Mouse (Mus musculus) gastrocnemius, postnatal 10 days (tissue): ENCODE results near the gene Gm19345. TPM values are rescaled to one million over a fixed set of nuclear protein-coding genes. Genes with fewer than 3 reads are reported as not detected.

Experiments used
- DNase-seq: peaks from one replicate; pipeline ENCODE4 v3.0.0; 2021; ENCODE audit warnings: mixed read lengths
- long read RNA-seq, 2 experiments: library from polyadenylated mRNA; stranded (forward); transcript quantifications; one replicate each; pipeline ENCODE4 v2.0.0; 2021
- total RNA-seq, 2 experiments: library from RNA; stranded (reverse); gene quantifications; 2 replicates each; pipeline ENCODE4 v1.2.3; 2021

The Gm19345 gene
- total RNA-seq: not detected
- long read RNA-seq, experiment 1: 0 reads
- long read RNA-seq, experiment 2: 0 reads

DNA sequence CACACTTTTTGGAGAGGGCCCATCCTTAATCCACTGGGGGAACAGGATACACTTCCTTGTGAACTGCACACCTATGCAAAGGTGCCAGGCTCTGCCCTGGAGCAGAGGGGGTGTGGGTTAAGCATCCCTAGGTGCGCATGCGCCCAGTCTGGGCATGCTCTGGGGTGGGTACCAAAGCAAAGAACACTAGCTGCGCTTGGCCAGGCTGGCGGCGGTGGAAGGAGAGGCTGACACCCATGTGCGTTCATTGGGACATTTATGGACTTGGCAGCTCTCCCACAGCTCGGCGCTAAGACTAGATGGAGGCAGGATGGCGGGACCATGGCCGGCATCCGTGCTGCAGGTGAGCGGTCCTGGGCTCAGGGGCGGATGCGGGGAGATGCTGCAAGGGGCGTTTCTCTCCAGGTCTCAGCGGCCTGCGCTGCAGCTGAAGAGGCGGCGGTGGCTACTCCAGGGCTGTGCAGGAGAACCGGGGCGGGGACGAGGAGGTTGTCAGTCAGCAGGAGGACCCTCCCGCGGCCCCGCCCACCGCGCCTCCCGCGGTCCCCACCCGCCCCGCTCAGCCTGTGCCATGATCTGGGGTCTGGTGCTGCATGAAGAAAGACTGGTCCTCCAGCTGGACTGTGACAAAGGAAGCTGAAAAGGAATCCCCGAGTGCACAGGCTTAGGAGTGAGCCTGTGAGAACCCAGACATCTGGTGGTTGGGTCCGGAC, at the start of gene Gm19345:
Gene Gm19345, plus strand, starts transcription at position 146 of the 713 bp plus-strand sequence.
- no peak for DNase-seq

DNA sequence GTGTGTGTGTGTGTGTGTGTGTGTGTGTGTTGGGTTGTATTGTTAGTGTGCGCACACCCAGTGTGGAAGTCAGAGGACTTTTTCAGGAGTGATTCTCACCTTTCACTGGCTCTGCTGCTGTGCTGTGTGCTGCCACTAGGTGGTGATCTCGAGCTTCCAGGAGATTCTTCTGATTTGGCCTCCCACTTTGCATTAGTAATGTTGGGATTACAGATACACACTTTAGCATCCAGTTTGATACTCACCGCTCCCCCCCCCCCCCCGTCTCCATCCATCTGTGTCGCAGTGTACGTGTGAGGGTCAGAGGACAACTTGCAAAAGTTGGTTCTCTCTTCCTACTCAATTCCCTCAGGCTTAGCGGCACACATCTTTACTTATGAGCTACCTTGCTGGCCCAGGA, 48.8 kb upstream of the Gm19345 start:
- peak; percentile 78 for DNase-seq

DNA sequence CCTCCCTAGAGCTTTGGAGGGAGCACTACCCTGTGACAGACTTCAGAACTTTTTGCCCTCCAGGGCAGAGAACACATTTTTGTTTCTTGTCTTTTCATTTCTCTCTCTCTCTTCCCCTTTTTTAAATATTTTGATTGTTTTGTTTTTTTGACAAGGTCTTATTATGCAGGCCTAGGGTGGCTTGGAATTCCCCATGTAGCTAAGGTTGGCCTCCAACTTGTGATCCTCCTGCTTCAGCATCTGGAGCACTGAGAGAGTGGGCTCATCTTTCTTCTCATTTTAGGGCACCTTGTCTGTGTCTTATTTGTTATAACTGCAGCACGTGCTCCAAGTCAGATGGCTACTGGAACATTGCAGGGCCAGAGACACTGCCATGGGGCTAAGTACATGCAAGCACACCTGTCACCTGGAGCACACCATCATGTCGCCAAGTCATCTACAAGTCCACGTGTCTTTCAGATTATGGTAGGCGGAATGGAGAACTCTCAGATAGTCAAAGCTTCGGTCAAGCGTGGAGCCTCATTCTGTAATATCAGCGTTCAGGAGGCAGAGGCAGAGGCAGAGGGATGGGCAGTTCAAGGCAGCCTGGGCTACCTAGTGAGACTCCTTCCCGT, 45.3 kb upstream of the Gm19345 start:
- no peak for DNase-seq

DNA sequence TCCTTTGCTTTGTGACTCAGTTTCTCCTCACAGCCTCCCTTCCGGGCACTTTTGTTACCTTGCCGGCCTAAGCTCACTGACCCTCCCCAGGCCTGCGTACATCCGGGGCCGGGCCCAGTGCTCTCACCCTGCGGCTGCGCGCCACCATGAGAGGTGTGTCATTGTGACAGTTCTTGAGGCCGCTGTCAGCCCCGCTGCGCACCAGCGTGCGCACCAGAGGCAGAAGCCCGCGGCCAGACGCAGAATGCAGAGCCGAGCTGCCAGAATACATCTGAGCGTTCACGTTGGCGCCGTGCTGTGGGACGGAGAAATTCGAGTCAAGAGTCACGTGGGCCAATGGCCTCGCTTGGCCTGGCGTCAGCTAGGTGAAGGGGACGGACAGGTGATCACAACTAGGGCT, 42.4 kb upstream of the Gm19345 start:
- no peak for DNase-seq

DNA sequence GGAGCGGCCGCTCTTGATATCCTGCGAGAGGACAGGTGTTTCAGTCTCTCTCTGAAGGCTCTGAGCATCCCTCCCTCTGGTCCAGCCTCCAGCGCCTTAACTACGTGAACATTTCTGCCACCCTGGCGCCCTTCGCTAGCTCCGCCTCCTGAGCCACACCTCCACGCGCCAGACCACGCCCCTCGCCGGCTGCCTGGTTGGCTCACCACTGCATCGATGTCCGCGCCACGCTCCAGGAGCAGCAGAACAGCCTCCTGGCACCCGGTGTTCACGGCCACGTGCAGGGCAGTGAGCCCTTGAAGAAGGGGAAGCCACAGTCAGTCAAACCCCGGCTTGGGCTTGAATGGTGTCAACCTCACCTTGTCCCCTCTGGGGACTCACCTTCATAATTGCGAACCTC, 40.7 kb upstream of the Gm19345 start:
- DNase-seq: peak; percentile 66

DNA sequence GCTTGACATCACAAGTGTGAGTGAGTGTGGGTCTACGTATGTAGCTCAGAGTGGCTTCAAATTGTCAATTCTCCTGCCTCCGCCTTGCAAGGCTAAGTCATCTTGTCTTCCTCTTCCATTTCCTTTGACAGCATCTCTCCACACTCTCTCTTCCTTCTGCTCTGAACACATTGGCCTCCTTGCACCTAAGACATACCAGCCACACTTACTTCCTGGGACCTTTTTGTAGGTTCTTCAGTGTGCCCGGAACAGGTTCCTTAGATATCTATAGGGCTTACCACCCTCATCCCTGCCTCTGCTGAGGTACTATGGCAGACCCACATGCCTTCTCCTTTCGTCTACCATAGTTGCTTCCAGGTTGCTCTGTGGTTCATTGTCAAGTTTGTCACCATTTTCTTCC, 38.6 kb upstream of the Gm19345 start:
- DNase-seq: no peak

DNA sequence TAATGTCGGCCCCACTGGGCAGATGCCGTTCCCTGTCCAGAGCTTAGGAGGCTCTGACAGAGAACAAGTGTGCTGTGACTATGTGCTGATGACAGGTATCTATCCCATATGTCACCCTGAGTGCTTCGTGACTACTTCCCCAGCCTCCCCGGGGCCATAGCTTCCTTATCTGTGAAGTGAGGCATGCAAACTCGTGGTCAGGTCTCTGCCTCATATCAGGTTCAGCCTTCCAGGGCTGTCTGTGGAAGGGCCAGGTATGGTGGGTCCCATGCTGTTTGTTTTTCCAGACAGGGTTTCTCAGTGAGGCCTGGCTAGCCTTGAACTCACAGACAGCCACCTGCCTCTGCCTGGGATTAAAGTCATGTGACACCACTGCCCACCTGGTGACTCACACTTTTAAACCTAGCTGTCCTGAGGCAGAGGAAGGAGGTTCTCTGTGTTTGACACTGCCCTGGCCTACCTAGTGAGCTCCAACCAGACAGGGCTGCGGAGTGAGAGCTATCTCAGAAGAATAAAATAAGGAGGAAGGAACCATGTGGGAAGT, 38.2 kb upstream of the Gm19345 start:
- no peak for DNase-seq

DNA sequence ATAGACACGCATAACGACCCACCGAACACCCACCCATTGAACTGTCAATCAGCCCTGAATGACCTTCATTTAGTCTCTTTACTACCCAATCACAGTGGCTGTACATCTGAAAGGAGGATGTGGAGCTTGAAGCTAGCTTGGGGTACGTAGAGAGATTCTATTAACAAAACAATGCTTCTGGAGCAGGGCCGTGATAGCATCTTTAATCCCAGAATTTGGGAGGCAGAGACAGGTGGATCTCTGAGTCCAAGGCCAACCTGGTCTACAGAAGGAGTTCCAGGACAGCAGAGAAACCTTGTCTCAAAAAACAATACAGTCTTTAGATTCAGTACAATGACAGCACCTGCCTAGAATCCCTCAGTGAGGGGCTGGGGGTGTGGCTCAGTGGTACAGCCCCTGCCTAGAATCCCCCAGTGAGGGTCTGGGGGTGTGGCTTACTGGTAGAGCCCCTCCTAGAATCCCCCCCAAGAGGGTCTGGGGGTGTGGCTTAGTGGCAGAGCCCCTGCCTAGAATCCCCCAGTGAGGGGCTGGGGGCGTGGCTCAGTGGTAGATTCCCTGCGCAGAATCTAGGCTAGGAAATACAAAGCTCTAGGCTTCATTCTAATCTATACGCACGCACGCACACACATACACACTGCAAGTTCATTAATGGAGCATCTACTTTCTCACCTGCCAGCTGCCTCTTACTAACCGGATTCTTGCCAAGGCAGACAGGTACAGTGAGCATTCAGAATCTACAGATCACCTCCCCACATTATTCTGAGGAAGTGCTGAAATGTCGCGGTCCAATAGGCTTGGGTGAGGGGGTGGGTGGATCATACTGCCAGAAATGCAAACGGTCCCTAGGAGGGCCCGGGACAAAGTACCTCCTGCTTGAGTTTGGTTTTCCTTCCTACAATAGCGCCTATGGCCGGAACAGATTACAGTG, 36.2 kb upstream of the Gm19345 start:
- no peak for DNase-seq

DNA sequence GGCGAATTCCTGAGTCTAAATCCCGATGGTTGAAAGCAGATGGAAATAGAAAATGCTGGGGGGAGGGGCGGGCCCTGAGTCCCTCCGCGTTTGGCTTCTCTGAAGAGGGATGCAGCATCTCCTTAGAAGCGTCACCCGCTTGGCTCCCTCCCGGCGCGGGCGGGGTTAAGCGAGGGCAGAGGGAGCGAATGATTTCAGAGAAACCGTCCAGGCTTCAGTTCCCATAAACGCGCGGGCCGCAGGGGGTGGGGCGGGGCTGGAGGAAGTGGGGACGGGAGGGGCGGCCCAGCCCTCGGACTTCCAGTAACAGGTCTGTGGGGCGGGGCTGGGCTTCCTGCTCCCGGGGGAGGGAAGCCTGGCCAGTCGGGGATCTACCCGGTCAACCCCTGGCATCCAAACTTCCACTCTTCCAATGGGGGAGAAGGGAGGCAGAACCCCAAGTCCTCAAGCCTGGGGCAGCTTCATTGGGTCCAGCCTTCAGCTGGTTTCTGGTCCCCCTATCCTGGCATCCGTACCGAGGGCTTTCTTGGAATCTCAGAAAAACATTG, 35.5 kb upstream of the Gm19345 start:
- DNase-seq: peak; percentile 85

DNA sequence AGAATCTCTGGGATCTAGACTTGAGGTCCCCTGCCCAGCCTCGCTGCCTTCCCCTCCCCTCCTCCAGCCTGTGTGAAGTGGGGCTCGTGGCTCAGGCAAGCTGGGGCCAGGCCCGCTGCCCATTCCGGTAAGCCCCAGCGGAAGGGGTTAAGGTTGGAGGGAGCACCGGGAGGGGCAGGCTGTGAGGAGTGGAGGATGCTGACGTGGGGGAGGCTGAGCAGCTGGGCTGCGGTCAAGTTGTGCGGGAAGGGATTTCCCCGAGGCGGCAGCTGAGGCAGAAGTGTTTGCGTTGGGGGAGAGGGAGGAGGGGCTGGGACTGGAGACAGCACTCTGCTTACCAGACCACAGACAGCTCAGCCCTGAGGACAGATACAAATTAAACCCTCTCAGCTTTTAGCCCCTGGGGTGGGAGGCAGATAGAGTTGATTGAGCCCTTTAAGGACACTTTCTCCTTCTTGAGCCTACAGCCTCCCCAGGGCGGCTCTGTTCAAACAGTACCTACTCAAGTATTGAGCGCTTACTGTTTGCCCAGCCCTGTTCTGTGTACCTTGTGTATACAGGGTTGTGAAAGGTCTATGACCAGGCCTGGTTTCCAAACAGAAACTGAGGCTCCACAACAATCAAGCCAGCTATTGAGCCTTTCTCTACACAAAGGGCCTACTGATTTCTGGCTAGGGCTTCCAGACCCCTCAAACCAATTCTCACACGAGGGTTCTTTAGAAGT, 34.3 kb upstream of the Gm19345 start:
- peak; percentile 56 for DNase-seq

DNA sequence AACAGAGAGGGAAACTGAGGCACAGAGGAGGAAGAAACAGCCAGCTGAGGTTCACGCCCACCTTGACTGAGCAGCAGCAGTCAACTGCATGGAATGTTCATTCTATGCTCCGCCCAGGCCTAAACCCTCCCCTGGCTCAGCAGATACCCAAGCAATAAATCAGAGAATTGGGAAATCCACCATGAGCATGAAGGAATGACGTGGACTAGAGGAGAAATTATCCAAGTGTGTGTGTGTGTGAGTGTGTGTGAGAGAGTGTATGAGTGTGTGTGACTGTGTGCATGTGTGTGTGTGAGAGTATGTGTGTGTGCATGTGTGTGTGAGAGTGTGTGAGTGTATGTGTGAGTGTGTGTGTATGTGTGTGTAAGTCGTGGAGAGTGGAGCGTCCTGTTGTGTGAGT, 33.4 kb upstream of the Gm19345 start:
- no peak for DNase-seq

DNA sequence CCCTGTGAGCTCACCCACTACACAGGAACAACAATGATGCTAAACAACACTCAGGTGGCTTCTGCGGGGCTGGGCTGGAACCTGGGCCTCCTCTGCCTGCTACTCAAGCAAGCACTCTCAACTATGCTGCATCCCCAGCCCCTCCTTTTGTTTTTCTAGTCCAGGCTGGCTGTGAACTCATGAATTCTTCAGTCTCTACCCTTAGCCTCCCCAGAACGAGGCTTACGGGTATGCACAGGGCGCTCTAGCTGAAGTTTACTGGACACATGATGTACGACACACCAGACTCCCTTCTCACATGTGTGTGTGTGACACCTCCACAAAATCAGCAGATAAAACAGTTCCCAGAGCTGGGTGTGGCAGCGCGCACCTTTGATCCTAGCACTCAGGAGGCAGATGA, 32.9 kb upstream of the Gm19345 start:
- no peak for DNase-seq

DNA sequence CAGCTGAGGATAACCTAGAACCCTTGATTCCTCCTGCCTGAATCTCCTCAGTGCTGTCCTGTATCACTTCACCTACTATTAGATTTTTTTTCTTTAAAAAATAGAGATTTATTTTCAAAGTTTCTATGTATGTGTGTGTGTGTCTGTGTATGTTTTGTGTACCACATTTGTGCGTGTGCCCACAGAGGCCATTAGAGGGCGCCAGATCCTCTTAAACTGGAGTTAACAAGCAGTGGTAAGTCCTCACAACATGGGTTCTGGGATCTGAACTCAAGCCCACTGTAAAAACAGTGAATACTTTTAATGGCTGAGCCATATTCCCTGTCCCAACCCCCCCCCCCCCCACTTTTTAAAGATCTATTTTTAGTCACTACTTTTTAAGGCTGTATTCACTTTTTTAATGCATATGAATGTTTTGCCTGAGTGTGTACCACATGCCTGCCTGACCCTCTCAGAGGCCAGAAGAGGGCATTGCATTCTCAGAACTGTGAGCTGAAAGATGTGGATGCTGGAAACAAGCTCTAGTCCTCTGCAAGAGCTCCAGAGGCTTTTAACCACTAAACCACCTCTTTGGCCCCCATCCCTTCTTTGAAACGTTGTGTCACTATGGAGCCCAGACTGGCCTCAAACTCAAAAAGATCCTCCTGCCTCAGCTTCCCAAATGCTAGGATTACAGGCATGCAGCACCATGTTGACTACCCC, 31.3 kb upstream of the Gm19345 start:
- no peak for DNase-seq

DNA sequence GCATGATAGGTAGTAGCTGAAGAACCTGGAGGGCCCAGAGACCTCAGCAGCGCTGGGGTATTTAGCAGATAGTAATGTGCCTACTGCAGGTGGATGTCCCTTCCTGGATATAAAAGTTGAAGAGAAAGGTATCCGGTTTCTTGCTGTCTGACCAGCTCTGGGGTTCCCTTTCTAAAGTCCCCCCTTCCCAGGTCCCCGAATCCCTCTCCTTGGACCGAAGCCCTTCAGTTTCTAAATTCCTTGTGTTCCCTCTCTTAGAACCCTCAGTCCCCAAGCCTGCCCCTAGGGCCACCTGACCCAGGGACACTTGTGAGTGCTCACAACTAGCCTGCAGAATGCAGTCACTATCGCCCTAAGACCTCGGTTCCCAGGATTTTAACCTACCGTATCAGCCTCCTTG, 30.2 kb upstream of the Gm19345 start:
- no peak for DNase-seq

DNA sequence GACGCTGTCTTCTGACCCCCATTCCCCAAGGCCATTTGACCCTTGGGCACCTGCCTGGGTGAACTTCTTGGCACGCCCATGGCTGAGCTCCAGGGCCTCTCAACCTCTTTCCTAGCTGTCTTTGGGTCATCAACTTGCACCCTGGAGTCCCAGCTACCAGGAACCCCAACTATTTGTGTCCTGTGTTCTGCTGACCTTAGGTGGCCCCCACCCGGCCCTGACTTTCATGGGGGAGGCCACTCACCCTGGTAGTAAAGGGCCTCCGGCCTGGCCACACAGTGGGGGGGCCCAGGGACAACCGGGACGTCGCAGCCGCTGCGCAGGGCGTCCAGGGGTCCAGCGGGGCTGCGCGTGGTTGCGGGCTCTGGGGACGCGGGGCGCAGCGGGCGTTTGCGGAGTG, 29.6 kb upstream of the Gm19345 start:
- peak; percentile 39 for DNase-seq

DNA sequence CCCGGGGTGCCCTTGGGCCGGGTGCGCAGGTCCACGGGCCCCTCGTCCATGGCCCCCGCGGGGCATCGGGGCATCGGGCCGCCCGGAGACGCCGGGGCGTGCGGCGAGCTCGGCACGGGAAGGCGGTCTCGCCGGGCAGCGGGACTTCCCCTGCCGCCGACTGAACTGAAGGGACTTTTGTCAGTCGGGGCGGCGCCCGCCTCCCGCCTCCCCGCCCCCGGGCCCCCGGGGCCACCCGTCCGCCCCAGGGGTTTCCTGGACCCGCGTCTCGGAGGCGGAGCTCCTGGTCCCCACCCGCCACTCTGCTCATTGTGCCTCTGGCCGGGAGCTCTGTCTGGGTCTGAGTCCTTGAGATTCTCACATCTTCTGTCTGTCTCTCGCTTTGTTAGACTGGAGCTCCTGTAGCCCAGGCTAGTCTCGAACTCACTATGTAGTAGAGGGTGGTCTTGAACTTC, 29.2 kb upstream of the Gm19345 start, which contains the start of gene Bcl3:
Gene Bcl3, minus strand, starts transcription at position 167 of the 455 bp plus-strand sequence.
- peak; percentile 53 for DNase-seq

DNA sequence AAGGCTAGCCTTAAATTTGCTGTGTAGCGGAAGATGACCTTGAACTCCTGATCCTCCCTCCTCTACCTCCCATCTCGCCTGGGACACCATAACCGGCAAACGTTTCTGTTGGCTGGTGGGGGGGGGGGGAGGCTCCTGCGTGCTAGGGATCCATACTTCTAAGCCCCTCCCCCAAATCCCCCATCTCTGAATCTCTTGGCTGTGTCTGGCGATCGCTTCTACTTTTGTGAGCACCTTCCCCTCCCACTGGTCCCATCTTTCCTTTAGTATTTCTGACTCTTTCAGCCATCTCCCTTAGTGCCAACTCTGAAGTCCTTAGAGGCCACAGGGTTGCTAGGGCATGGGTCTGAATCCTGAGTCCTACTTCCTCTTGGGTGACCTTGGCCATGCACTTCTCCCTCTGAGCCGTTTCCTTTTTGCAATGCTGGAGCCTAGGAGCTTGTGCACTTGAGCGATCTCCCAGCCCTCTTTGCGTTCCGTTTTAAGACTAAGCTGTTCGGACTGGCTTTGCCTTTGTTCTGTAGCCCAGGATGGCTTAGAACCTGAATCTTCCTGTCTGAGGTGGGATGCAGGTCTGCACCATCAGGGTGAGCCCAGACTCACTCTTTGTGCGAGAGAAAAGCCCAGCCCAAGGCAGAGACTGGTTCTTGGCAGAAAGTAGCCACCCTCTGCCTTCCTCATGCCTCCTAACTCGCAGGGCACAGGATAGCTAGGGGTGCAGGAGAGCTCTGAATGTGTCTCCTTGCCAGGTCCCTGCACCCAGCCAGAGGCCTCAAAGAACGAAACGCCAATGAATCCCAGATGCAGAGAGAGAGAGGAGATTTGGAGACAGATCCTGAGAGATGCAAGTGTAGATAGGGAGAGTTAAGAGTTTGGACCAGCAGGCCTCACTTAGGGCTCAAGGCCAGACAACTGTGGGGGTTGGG, 28.3 kb upstream of the Gm19345 start:
- no peak for DNase-seq

DNA sequence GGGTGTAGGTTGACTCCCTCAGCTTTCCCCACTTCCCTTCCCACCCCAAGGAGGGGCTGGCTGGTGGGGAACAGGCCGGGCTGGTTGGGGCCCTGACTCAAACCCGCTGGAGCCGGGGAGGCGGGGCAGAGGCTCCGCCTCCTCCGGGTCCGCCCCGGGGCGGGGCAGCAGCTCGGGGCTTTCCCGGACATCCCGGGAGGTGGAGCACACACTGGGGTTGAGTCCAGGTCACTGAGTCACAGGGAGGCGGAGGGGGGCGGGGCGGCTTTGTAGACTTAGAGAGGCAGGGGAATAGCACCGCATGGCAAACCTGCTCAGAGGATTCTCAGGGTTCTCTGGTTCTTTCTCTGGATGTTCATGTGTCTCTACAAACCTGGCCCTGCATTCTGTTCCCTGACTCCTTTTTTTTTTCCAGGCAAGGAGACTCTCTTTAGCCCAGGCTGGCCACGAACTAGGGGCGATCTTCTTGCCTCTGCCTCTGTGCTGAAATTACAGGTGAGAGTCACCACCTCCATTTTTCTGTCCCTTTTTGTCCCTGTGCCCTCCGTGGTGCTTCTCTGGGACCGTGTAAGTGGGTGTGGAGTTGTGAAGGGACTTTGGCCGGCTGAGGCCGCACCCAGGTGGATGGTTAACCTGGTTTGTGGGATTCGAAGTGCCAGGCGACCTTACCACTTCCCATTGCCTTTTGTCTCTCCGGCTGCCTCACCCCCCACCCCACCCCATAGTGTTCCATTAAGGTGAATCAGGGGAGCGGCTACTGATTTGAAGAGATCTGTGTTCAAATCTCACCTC, 27.4 kb upstream of the Gm19345 start:
- DNase-seq: peak; percentile 89

DNA sequence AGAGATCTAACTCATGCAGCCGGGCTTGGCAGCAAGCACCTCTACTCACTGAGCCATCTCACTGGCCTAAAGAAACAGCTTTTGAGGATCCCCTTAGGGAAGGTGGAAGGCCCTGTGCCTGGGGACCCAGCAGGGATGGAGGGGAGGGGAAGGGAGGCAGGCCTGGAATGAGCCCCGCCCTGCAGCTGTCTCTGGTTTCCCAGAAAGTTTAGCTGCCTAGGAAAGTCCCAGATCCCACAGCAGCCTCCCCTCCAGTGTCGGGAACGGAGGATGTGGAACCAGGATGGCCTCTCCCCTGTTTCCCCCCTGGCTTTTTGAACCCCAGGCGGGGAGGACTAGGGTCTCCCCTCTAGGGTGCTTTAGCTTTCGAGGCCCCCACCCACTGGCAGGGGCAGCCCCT, 25.0 kb upstream of the Gm19345 start:
- DNase-seq: peak; percentile 44
